21 mouse cellular contexts compared by ENCODE assay signal in genomic region chr11:79217133-79217532, GRCm38 (mm10). TPM values are rescaled to one million over a fixed set of nuclear protein-coding genes. Genes with fewer than 3 reads are reported as not detected.
DNase-seq lines count a peak whose midpoint lies in the region; ATAC-seq and TF ChIP-seq lines count a peak whose summit lies in the region.
"Had no signal": no experiment of that assay in that cellular context is flagged by ENCODE, and none has a peak within 500 bp of the region (broad histone marks: within the 10 kb centered on the region; RNA-seq: fewer than 3 reads in every experiment).

No protein-coding gene starts in this region.

- DNase-seq in R1 (ENCODE audit: low read depth, low spot score): peak; percentile 69
- DNase-seq in ZHBTc4 (ENCODE audit: low read depth, low spot score): peak; percentile 28
- DNase-seq in hindbrain, postnatal 0 days (ENCODE audit: low spot score): no peak
- DNase-seq in forebrain, embryonic 10.5 days (ENCODE audit: extremely low spot score, low spot score): no peak
- no peak for DNase-seq in cerebellum, adult 8-10 months
- DNase-seq: adrenal gland, adult 2 months; adrenal gland, postnatal 10 days; adrenal gland, postnatal 25 days; cerebellum, adult 11 months; cerebellum, adult 18-20 months; cerebellum, adult 9-10 months; cerebellum, postnatal 10 days; cerebellum, postnatal 25 days; forebrain, postnatal 0 days had no signal

- no peak overlapping the region for H3K4me2 ChIP-seq in intestine, embryonic 16.5 days (ENCODE audit: low read depth, low read length)
- H3K4me2 ChIP-seq in hindbrain, postnatal 0 days (ENCODE audit: low read depth, low read length): no peak overlapping the region
- H3K4me2 ChIP-seq in kidney, embryonic 16.5 days (replicated peaks; ENCODE audit: low read depth, low read length): no peak overlapping the region
- H3K4me2 ChIP-seq: embryonic facial prominence, embryonic 12.5 days; forebrain, embryonic 13.5 days; forebrain, embryonic 15.5 days had no signal

- no peaks in the 10 kb centered on the region for H3K27me3 ChIP-seq in intestine, embryonic 16.5 days (replicated peaks; ENCODE audit: control insufficient read depth, insufficient read depth, low read length)
- H3K27me3 ChIP-seq in small intestine, adult 2 months (ENCODE audit: control insufficient read depth, insufficient read depth, low read length): no peaks in the 10 kb centered on the region
- no peaks in the 10 kb centered on the region for H3K27me3 ChIP-seq in hindbrain, postnatal 0 days (ENCODE audit: insufficient read depth, low read length)
- H3K27me3 ChIP-seq in kidney, embryonic 16.5 days (ENCODE audit: insufficient read depth, low read length): no peaks in the 10 kb centered on the region
- no peaks in the 10 kb centered on the region for H3K27me3 ChIP-seq in forebrain, embryonic 10.5 days (ENCODE audit: poor library complexity, severe bottlenecking)
- H3K27me3 ChIP-seq: embryonic facial prominence, embryonic 12.5 days; forebrain, embryonic 13.5 days; forebrain, embryonic 15.5 days had no signal

- TF ChIP-seq CTCF in small intestine, adult 2 months (IDR thresholded peaks at IDR 0.05; ENCODE audit: extremely low read depth, insufficient read length, insufficient replicate concordance, low read depth, low read length): no peak
- no peak for TF ChIP-seq CTCF in hindbrain, postnatal 0 days (IDR thresholded peaks at IDR 0.05; ENCODE audit: low read depth)

- H3K9me3 ChIP-seq in intestine, embryonic 16.5 days (ENCODE audit: control insufficient read depth, low read length): no peaks in the 10 kb centered on the region
- H3K9me3 ChIP-seq in hindbrain, postnatal 0 days (ENCODE audit: low read length): no peaks in the 10 kb centered on the region
- no peaks in the 10 kb centered on the region; the same call in 1 of the 2 replicates for H3K9me3 ChIP-seq in kidney, embryonic 16.5 days (ENCODE audit: low read length)
- no peaks in the 10 kb centered on the region for H3K9me3 ChIP-seq in forebrain, embryonic 10.5 days
- H3K9me3 ChIP-seq: embryonic facial prominence, embryonic 10.5 days; embryonic facial prominence, embryonic 12.5 days; forebrain, embryonic 13.5 days; forebrain, embryonic 15.5 days had no signal

- ATAC-seq in intestine, embryonic 16.5 days: peak; percentile 78
- no peak for ATAC-seq in hindbrain, postnatal 0 days
- ATAC-seq in kidney, embryonic 16.5 days (ENCODE audit: low FRiP score, low TSS enrichment): no peak
- ATAC-seq: forebrain, embryonic 13.5 days; forebrain, embryonic 15.5 days; forebrain, postnatal 0 days had no signal

- WGBS in intestine, embryonic 16.5 days: 59% methylated on average over 6 of the region's 6 CpGs
- 26% methylated on average over 6 of the region's 6 CpGs for WGBS in small intestine, adult 2 months
- 83% methylated on average over 6 of the region's 6 CpGs for WGBS in hindbrain, postnatal 0 days
- WGBS in kidney, embryonic 16.5 days: 51% methylated on average over 6 of the region's 6 CpGs
- 79% methylated on average over 6 of the region's 6 CpGs for WGBS in forebrain, embryonic 10.5 days

- peaks cover 7% of the 10 kb centered on the region for H3K4me1 ChIP-seq in intestine, embryonic 16.5 days (ENCODE audit: control insufficient read depth, insufficient read depth, low read length)
- H3K4me1 ChIP-seq in small intestine, adult 2 months (ENCODE audit: control insufficient read depth, insufficient read depth, insufficient read length, low read length): peaks cover 11% of the 10 kb centered on the region
- no peaks in the 10 kb centered on the region for H3K4me1 ChIP-seq in hindbrain, postnatal 0 days (ENCODE audit: insufficient read depth, low read length)
- peaks cover 6% of the 10 kb centered on the region; the same call in 1 of the 2 replicates for H3K4me1 ChIP-seq in kidney, embryonic 16.5 days (ENCODE audit: insufficient read depth, low read length)
- peaks cover 14% of the 10 kb centered on the region for H3K4me1 ChIP-seq in forebrain, embryonic 10.5 days
- H3K4me1 ChIP-seq: embryonic facial prominence, embryonic 12.5 days; forebrain, embryonic 13.5 days; forebrain, embryonic 15.5 days had no signal

- peak overlapping the region; percentile 47 for H3K27ac ChIP-seq in intestine, embryonic 16.5 days (ENCODE audit: low read length)
- peak overlapping the region; percentile 88 for H3K27ac ChIP-seq in small intestine, adult 2 months (ENCODE audit: insufficient read depth, low read depth, low read length)
- H3K27ac ChIP-seq in hindbrain, postnatal 0 days: no peak overlapping the region
- H3K27ac ChIP-seq in kidney, embryonic 16.5 days (ENCODE audit: low read length): no peak overlapping the region
- H3K27ac ChIP-seq in forebrain, embryonic 10.5 days: no peak overlapping the region
- H3K27ac ChIP-seq: embryonic facial prominence, embryonic 10.5 days; embryonic facial prominence, embryonic 12.5 days; forebrain, embryonic 13.5 days; forebrain, embryonic 15.5 days had no signal

- TF ChIP-seq POLR2A in small intestine, adult 2 months (IDR thresholded peaks at IDR 0.05; ENCODE audit: low read depth, low read length): no peak

- H3K4me3 ChIP-seq in intestine, embryonic 16.5 days (ENCODE audit: low read length): no peak overlapping the region
- no peak overlapping the region for H3K4me3 ChIP-seq in small intestine, adult 2 months (ENCODE audit: low read depth, low read length)
- no peak overlapping the region for H3K4me3 ChIP-seq in hindbrain, postnatal 0 days (ENCODE audit: low read length)
- no peak overlapping the region for H3K4me3 ChIP-seq in kidney, embryonic 16.5 days (ENCODE audit: low read length)
- H3K4me3 ChIP-seq in forebrain, embryonic 10.5 days: no peak overlapping the region
- H3K4me3 ChIP-seq: embryonic facial prominence, embryonic 10.5 days; embryonic facial prominence, embryonic 12.5 days; forebrain, embryonic 13.5 days; forebrain, embryonic 15.5 days had no signal

- H3K9ac ChIP-seq in intestine, embryonic 16.5 days (ENCODE audit: low read depth, low read length): no peak overlapping the region
- no peak overlapping the region for H3K9ac ChIP-seq in hindbrain, postnatal 0 days (replicated peaks; ENCODE audit: low read length)
- no peak overlapping the region for H3K9ac ChIP-seq in kidney, embryonic 16.5 days (replicated peaks; ENCODE audit: low read length)
- H3K9ac ChIP-seq: embryonic facial prominence, embryonic 12.5 days; forebrain, embryonic 13.5 days; forebrain, embryonic 15.5 days; forebrain, postnatal 0 days had no signal

- no peaks in the 10 kb centered on the region for H3K36me3 ChIP-seq in intestine, embryonic 16.5 days (ENCODE audit: control insufficient read depth, insufficient read depth, low read length)
- no peaks in the 10 kb centered on the region for H3K36me3 ChIP-seq in small intestine, adult 2 months (ENCODE audit: control insufficient read depth, insufficient read depth, low read length)
- no peaks in the 10 kb centered on the region for H3K36me3 ChIP-seq in hindbrain, postnatal 0 days (ENCODE audit: insufficient read depth, low read length)
- no peaks in the 10 kb centered on the region for H3K36me3 ChIP-seq in kidney, embryonic 16.5 days (ENCODE audit: insufficient read depth, low read length)
- no peaks in the 10 kb centered on the region for H3K36me3 ChIP-seq in forebrain, embryonic 10.5 days (replicated peaks)
- H3K36me3 ChIP-seq: embryonic facial prominence, embryonic 10.5 days; embryonic facial prominence, embryonic 12.5 days; forebrain, embryonic 15.5 days had no signal

RNA-seq across cellular contexts. Expression of gene Wsb1, which starts 37.3 kb away (rescaled TPM):
- polyA plus RNA-seq in intestine, embryonic 16.5 days (2015; fragmentation: Nextera tagmentation; extraction: Ambion mirVana): 149 and 158 TPM in 2 replicates
- polyA plus RNA-seq in small intestine, adult 2 months (2012; rRNA removed): 24.3 and 47.5 TPM in 2 replicates
- 202 and 216 TPM in 2 replicates for total RNA-seq in hindbrain, postnatal 0 days (2014; rRNA removed)
- polyA plus RNA-seq in hindbrain, postnatal 0 days (2015; fragmentation: Nextera tagmentation; extraction: Ambion mirVana): 202 and 245 TPM in 2 replicates
- 366 and 377 TPM in 2 replicates for polyA plus RNA-seq in kidney, embryonic 16.5 days (2015; fragmentation: Nextera tagmentation; extraction: Ambion mirVana)
- 256 and 266 TPM in 2 replicates for polyA plus RNA-seq in forebrain, embryonic 10.5 days (2016; fragmentation: Nextera tagmentation; extraction: Ambion mirVana)

Comparison
In these comparisons a context has a peak if more than half of its experiments do, and no peak if none do; other contexts are left out.
1. DNase-seq: peak in R1 (single experiment) and ZHBTc4 (single experiment); none in hindbrain, postnatal 0 days (single experiment), forebrain, embryonic 10.5 days (single experiment) and cerebellum, adult 8-10 months (single experiment).
2. H3K27ac ChIP-seq: peak in intestine, embryonic 16.5 days (single experiment) and small intestine, adult 2 months (single experiment); none in hindbrain, postnatal 0 days (single experiment), kidney, embryonic 16.5 days (single experiment) and forebrain, embryonic 10.5 days (single experiment).